Mouse (Mus musculus) embryonic stem cell, embryonic (primary cell): ENCODE measurements at regions not wholly inside any gene's neighbourhood (a gene's known extent, or its start where the extent isn't known, plus 50 kb on each side); places are given as distances from the start of the nearest gene placed in this dataset.

Source experiments
- CTCF ChIA-PET, 4 experiments: fragments of 300-600 bp in 2 of 4; fragments of 350-600 bp in 2 of 4; sonication (Branson Sonifier 250); formaldehyde crosslinking; loops; one replicate each; lab custom pipeline; 2022; ENCODE audit warnings: inconsistent platforms in 2 of 4; lab: Charles Lee
- POLR2A ChIA-PET, 4 experiments: fragments of 300-600 bp in 2 of 4; fragments of 350-600 bp in 2 of 4; sonication (Branson Sonifier 250); formaldehyde crosslinking; loops; one replicate each; lab custom pipeline; 2022; ENCODE audit warnings: antibody characterized with exemption in 4 of 4, inconsistent platforms in 1 of 4; lab: Charles Lee

DNA sequence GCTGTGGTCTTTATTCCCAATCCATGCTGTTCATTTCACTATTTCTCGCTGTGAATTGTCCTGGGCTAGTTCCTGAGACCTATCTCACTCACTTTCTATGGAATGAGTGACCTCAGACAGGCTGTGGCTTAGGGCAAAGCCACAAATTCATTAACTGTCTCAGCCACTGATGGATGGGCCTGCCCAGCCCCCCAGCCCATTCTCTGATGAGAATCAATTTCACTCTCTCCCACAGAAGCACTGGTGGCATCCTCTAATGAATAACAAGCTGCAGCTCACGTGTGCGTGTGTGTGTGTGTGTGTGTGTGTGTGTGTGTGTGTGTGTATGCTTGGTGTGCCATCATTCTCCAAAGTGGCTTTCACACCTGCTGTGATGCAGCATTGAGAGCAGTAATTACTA lies 2149.3 kb upstream of the Lrrc6 start:
- CTCF ChIA-PET, result no interaction called here
- POLR2A ChIA-PET, result interaction anchor here in 1 of 4 experiments (0.6 kb wide), 1 partner anchor 158 kb away, joined by 3 read pairs; no protein-coding TSS in a partner anchor

- ChIA-PET POLR2A (interaction anchor here in 1 of 4 experiments (0.5 kb wide), 1 partner anchor 346 kb away, joined by 3 read pairs; no protein-coding TSS in a partner anchor), CTCF (no interaction called here)
Observed at GRCm38 (mm10) chr15:68646865-68647264, 2146.2 kb upstream of the Lrrc6 start.

DNA sequence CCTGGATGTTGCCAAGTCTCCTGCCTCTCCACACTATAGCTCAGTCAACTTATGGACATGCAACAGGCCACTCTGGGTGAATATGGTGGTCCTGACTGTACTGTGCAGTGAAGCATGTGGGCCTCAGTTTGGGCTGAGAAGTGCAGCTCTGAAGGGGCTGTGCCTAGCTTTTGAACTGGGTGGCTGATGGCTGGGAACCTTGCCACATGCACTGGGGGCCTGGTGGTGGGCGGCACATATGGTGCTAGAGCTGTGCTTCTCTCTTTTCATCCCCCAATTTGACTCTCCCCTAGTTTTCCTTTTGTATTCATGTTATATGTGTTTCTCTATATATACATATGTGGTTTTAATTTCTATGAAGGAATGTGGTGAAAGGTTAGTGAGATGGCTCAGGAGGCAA lies 2144.2 kb upstream of the Lrrc6 start:
- CTCF ChIA-PET, result no interaction called here
- POLR2A ChIA-PET, result no interaction called here

DNA sequence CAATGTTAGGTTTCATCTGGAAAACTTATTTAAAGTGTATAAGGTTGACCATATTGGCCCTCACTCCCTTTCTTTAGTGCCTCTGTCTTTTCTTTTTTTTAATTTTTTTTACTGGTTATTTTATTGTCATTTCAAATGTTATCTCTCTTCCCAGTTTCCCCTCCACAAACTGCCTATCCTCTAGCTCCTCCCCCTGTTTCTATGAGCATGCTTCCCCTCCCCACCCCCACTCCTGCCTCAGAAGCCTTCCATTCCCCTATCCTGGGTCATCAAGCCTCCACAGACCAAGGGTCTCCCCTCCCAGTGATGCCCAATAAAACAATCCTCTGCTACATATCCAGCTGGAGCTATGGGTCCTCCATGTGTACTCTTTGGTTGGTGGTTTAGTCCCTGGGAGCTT lies 2134.9 kb upstream of the Lrrc6 start:
- POLR2A ChIA-PET, result no interaction called here
- CTCF ChIA-PET, result no interaction called here

DNA sequence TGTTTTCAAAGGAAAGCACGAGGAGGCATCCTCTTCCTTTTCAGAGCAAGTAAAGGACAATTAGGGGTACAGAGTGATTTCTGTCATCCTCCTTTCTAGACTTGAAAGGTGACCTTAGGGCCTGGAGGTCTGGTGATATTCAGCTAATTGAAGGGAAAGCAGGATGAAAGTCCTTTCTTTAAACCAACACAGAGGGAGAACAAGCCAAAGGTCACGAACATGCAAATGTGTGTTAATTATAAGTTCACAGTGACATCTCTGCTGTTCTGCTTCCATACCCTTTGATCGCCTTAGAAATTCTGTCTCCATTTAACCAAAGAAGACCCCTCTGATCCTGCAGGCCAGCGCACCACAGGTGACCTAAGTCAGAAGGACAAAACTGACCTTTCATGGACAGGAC lies 2126.3 kb upstream of the Lrrc6 start:
- ChIA-PET POLR2A (no interaction called here), CTCF (no interaction called here)

GRCm38 (mm10) chr15:68624831-68625230 lies 2124.1 kb upstream of the Lrrc6 start:
- CTCF ChIA-PET, result no interaction called here
- POLR2A ChIA-PET, result no interaction called here

DNA sequence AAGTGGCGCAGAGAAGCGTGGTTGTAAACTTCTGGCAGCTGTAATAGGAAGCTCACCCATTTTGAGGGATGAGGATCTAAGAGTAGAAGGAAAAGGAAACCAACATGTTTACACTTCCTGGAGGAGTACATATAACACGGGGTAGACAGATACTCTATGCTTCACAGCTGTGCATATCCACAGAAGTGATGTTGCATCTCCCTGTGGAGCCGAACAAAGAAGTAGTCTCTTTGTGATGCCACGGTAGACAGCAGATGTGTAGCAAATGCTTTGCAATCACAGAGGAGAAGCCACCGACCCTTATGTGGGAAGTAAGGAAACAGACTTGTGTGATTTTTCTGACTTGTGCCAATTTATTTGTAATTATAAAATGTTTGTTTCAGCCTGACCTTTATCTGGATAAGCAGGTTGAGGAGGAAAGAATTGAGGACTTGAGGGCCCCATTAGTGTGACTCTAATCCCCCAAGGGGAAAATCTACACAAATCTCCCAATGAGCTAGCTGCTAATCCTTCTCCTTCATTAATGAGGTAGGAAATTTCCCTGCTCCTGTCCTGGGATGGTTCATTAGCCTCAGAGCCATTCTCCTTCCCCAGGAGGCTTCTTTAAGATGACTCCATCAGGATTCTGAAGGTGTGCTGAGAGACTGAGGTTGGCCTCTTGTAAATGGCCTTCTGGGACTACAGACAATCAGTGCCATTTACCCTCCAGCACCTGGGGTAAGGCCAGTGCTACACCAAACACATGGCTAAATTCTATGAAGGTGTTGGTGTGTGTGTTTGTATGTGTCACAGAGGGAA lies 2119.9 kb upstream of the Lrrc6 start:
- POLR2A ChIA-PET, result no interaction called here
- CTCF ChIA-PET, result no interaction called here

DNA sequence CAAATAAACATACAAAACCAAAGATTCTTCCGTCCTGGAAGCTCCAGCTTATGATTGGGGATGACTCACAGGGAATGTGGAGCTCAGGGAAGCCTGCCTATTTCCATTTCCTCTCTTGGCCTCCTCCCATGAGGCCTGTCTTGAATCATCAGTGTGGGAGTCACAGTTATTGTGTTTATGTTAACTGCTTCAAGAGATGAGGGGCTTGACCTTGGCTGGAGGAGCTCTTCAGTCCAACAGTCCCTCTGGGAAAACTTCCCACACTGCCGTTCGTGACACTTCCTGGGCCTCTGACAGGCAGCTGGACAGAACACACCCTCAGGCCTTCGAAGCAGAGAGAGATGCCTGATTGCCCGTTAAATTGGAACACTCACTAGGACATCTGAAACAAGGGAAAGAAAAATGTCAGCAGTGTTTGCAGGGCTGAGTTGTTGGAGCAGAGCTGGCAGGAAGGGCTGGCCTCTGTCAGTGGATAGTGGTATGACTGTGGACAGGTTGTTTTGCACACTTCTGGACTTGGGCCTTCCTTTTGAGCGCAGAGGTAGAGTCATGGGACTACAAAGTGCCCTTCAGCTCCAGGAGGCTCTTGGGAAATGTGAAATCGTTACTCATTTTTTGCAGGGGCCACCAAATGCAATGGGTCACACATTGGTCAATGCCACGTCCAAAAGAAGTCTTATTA lies 2105.5 kb upstream of the Lrrc6 start:
- POLR2A ChIA-PET, result interaction anchor here in 1 of 4 experiments (0.6 kb wide), 1 partner anchor 784 kb away, joined by 3 read pairs; no protein-coding TSS in a partner anchor
- CTCF ChIA-PET, result no interaction called here

- ChIA-PET CTCF (no interaction called here), POLR2A (no interaction called here)
Observed at GRCm38 (mm10) chr15:68605478-68605877, 2104.8 kb upstream of the Lrrc6 start.

GRCm38 (mm10) chr15:68582177-68582576 lies 2081.5 kb upstream of the Lrrc6 start:
- CTCF ChIA-PET, result no interaction called here
- POLR2A ChIA-PET, result no interaction called here

GRCm38 (mm10) chr15:68579486-68579885 lies 2078.8 kb upstream of the Lrrc6 start:
- CTCF ChIA-PET, result no interaction called here
- POLR2A ChIA-PET, result no interaction called here

DNA sequence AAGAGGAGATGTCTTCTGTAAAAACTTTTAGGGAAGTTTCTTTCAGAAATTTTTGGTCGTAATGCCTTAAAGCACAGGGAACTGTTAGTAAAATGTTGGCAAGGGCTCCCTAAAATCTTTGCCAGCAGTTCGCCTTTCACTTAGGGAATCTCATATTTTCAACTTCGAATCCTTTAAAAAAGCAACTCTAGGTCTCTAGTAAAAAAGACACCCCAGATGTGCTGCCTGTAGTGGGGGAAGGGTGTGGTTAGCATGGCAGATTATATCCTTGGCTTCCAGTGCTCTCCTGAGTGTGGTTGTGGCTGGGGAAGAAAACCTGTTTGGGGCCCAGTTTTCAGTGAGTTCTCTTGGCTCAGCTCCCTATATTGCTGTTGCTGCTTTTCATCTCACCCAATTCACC lies 2059.9 kb upstream of the Lrrc6 start:
- ChIA-PET POLR2A (no interaction called here), CTCF (no interaction called here)

- CTCF ChIA-PET, result no interaction called here
- POLR2A ChIA-PET, result no interaction called here
Observed at GRCm38 (mm10) chr15:68556133-68556532, 2055.4 kb upstream of the Lrrc6 start.

- CTCF ChIA-PET, result no interaction called here
- POLR2A ChIA-PET, result no interaction called here
Observed at GRCm38 (mm10) chr15:68536055-68536325, 2035.3 kb upstream of the Lrrc6 start.

DNA sequence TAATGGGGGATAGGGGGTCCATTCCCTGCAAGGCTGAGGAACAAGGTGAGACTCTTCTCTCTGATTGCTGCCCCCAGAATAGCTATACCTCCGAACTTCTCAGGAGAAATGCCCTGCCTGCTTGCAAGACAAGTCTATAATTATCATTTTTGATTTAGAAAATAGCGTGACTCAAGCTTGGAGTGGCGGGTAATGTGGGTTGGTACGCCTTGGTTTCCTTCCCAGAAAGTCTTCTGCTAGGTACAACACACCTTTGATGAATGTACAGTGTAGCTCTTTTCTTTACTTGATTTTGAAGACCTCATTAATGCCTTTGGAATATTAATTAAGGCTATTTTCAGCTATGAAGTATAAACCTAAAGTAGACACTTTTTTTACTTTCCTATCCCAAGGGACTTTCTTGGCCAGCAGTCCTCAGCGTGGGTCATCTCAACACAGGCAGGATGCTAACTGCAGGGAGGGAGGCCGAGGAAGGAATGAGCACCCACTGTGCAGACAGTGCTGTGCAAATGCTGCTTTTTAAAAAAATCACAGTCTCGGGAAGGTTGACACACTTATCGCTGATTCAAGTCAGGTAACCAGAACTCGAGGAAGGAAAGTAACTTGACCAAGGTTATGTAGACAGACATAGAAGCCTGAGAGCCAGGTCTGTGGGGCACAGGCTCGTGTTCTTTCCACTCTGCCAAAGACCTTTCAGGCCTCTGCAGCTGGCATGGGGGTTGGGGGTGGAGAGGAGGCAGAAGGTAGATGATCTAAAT lies 2034.8 kb upstream of the Lrrc6 start:
- CTCF ChIA-PET, result no interaction called here
- POLR2A ChIA-PET, result no interaction called here

GRCm38 (mm10) chr15:68520759-68521158 lies 2020.0 kb upstream of the Lrrc6 start:
- CTCF ChIA-PET, result no interaction called here
- POLR2A ChIA-PET, result interaction anchor here in 1 of 4 experiments (0.7 kb wide), 1 partner anchor 408 kb away, joined by 3 read pairs; no protein-coding TSS in a partner anchor

DNA sequence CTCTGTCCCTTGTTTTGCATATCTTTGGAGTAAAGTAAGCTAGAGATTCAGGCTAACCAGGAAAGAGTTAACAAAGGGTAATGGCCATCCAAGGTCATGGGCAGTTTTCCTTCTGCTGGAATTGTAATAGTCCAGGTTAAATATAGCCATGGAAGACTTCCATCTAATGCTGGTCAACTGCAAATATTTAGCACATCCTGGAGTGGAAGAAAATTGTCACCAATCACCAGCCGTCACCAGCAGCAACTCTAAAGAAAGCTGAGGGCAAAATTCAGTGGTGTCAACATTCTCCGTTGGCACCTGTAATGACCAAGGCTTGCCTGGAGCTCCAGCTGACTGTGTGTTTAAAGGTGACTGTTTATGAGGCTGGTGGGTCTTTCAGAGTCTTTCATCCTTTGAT lies 2011.7 kb upstream of the Lrrc6 start:
- POLR2A ChIA-PET, result no interaction called here

DNA sequence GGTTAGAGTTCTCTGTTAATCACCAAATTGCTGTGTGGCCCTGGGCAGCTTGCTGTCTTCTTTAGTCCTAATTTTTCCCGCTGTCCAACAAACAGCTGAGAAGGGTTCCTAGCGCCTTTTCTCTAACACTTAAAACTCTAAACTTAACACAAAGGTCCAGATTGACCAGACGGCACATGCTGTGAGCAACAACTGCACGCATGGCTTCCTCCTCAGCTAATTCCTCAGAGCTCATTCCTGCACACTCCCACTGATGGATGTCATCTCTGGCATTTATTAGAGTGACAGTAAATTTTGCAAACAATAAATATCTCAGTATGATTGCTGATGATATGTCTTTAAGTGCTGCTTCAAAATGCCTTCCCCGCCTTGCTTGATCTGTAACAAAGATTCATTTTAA lies 2007.5 kb upstream of the Lrrc6 start:
- ChIA-PET POLR2A (no interaction called here), CTCF (no interaction called here)

More for the DNA sequence above, 2011.7 kb upstream of the Lrrc6 start:
- CTCF ChIA-PET, result no interaction called here

DNA sequence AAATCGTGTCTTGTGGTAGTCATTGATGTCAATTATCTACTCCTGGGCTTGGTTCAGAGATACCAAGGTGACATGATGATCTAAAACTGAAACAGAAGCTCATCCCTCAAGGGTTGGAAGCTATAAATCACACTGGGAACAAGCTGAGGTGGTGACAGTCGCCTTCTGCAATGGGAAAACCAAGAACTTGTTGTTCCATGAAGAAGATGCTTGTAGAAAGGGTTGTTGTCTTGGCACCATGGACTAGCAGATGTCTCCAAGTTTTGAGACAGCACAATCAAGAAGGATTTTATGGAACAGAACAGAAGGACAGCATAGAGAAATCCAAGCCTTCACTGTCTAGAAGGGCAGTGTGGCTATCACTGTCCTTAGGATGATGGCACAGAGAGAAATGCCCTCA lies 2005.4 kb upstream of the Lrrc6 start:
- ChIA-PET POLR2A (no interaction called here), CTCF (no interaction called here)

DNA sequence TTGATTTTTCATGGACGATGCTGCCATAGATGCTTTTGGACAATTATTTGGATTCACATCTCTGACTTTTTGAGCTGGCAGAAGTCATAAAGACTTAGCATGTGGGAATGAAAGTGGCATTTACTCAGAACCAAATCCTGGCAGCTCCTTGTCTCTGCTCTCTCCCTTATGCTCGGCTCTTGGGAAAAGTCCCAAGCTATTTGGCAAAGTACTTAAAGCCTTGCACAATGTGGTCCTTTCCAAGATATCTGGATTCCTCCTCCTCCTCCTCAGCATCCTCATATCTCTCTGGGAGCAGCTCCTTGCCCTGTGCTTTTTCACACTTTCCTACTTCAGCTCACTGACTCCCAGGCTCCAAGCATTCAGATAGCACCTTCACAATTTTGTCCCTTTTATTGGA lies 1995.7 kb upstream of the Lrrc6 start:
- ChIA-PET CTCF (no interaction called here), POLR2A (no interaction called here)
